In genomic region chr16:6736566-6736965, GRCm38 (mm10) we compare ENCODE assay signal across 25 mouse cellular contexts.
A peak's percentile ranks its signal among the peaks of the same experiment; 100 is the strongest.
DNase-seq lines count a peak whose midpoint lies in the region; ATAC-seq and TF ChIP-seq lines count a peak whose summit lies in the region.
"Had no signal": no experiment of that assay in that cellular context is flagged by ENCODE, and none has a peak within 500 bp of the region (broad histone marks: within the 10 kb centered on the region; RNA-seq: fewer than 3 reads in every experiment).

No protein-coding gene starts in this region.

- no peaks in the 10 kb centered on the region for H3K27me3 ChIP-seq in forebrain, embryonic 16.5 days (replicated peaks; ENCODE audit: control insufficient read depth, insufficient read depth, low read length)
- H3K27me3 ChIP-seq in forebrain, embryonic 11.5 days (ENCODE audit: control insufficient read depth, insufficient read depth, low read length): no peaks in the 10 kb centered on the region
- no peaks in the 10 kb centered on the region for H3K27me3 ChIP-seq in midbrain, embryonic 16.5 days (ENCODE audit: control insufficient read depth, insufficient read depth, low read depth, low read length)
- H3K27me3 ChIP-seq: forebrain, embryonic 13.5 days; heart, embryonic 15.5 days; hindbrain, embryonic 13.5 days; liver, embryonic 15.5 days; neural tube, embryonic 12.5 days had no signal

- H3K9me3 ChIP-seq in forebrain, embryonic 16.5 days (ENCODE audit: control insufficient read depth, low read length): no peaks in the 10 kb centered on the region
- H3K9me3 ChIP-seq in forebrain, embryonic 11.5 days (ENCODE audit: control insufficient read depth, low read length): no peaks in the 10 kb centered on the region
- H3K9me3 ChIP-seq in midbrain, embryonic 16.5 days (replicated peaks; ENCODE audit: control insufficient read depth, low read length, poor library complexity, severe bottlenecking): no peaks in the 10 kb centered on the region
- H3K9me3 ChIP-seq: forebrain, embryonic 13.5 days; heart, embryonic 15.5 days; hindbrain, embryonic 13.5 days; limb, embryonic 10.5 days; liver, embryonic 15.5 days; neural tube, embryonic 12.5 days had no signal

- no peak for DNase-seq in forebrain, embryonic 11.5 days (ENCODE audit: low spot score)
- peak; percentile 44 for DNase-seq in left cerebral cortex, adult 11 months (ENCODE audit: low spot score)
- no peak for DNase-seq in left cerebral cortex, adult 2 months (ENCODE audit: extremely low spot score in 1 of 2, low spot score in 2 of 2)
- peak; percentile 30 to 76 for DNase-seq in layer of hippocampus, adult 2 months (ENCODE audit: low spot score in 2 of 2)
- peak; percentile 28 for DNase-seq in right cerebral cortex, postnatal 25 days
- DNase-seq in cerebellum, postnatal 4 days (ENCODE audit: low spot score in 2 of 2): no peak
- DNase-seq: adrenal gland, postnatal 10 days; cerebellum, adult 9-11 months; gastrocnemius, adult 2 months; heart, postnatal 36 days; kidney, adult 18-20 months; liver; lung, postnatal 4 days; midbrain, embryonic 14.5 days; retina, postnatal 1 day had no signal

- peak; percentile 43; the same call in 1 of the 2 replicates for ATAC-seq in forebrain, embryonic 16.5 days
- ATAC-seq in forebrain, embryonic 11.5 days (replicated peaks; ENCODE audit: low FRiP score): no peak
- ATAC-seq in midbrain, embryonic 16.5 days: no peak
- ATAC-seq: forebrain, embryonic 13.5 days; inflammation-experienced regulatory T-cells, adult 6 months had no signal

- no peak overlapping the region for H3K27ac ChIP-seq in forebrain, embryonic 16.5 days (ENCODE audit: low read length)
- no peak overlapping the region for H3K27ac ChIP-seq in forebrain, embryonic 11.5 days (ENCODE audit: low read depth, low read length)
- no peak overlapping the region for H3K27ac ChIP-seq in left cerebral cortex, adult 2 months
- no peak overlapping the region; the same call in 1 of the 2 replicates for H3K27ac ChIP-seq in layer of hippocampus, adult 2 months
- H3K27ac ChIP-seq in midbrain, embryonic 16.5 days (ENCODE audit: low read length): no peak overlapping the region
- H3K27ac ChIP-seq: forebrain, embryonic 13.5 days; gastrocnemius, adult 2 months; heart, embryonic 15.5 days; hindbrain, embryonic 13.5 days; kidney, postnatal 0 days; limb, embryonic 10.5 days; liver, embryonic 15.5 days; neural tube, embryonic 12.5 days had no signal

- H3K4me3 ChIP-seq in forebrain, embryonic 16.5 days (replicated peaks; ENCODE audit: low read length): no peak overlapping the region
- H3K4me3 ChIP-seq in forebrain, embryonic 11.5 days (ENCODE audit: low read depth, low read length): no peak overlapping the region
- no peak overlapping the region for H3K4me3 ChIP-seq in left cerebral cortex, adult 2 months
- H3K4me3 ChIP-seq in layer of hippocampus, adult 2 months: no peak overlapping the region
- H3K4me3 ChIP-seq in midbrain, embryonic 16.5 days (ENCODE audit: low read depth, low read length): no peak overlapping the region
- H3K4me3 ChIP-seq: forebrain, embryonic 13.5 days; gastrocnemius, adult 2 months; heart, embryonic 15.5 days; hindbrain, embryonic 13.5 days; limb, embryonic 10.5 days; liver, embryonic 15.5 days; neural tube, embryonic 12.5 days had no signal

- H3K9ac ChIP-seq in forebrain, embryonic 16.5 days (replicated peaks; ENCODE audit: low read depth, low read length): no peak overlapping the region
- H3K9ac ChIP-seq in forebrain, embryonic 11.5 days (ENCODE audit: low read length): no peak overlapping the region
- H3K9ac ChIP-seq in midbrain, embryonic 16.5 days (ENCODE audit: low read depth, low read length): no peak overlapping the region
- H3K9ac ChIP-seq: forebrain, embryonic 13.5 days; heart, embryonic 15.5 days; hindbrain, embryonic 13.5 days; liver, embryonic 15.5 days; neural tube, embryonic 12.5 days had no signal

- 71% methylated on average over 2 of the region's 2 CpGs for WGBS in forebrain, embryonic 16.5 days
- 92% methylated on average over 2 of the region's 2 CpGs for WGBS in forebrain, embryonic 11.5 days
- WGBS in midbrain, embryonic 16.5 days: 86% methylated on average over 2 of the region's 2 CpGs

- no peaks in the 10 kb centered on the region for H3K4me1 ChIP-seq in forebrain, embryonic 16.5 days (replicated peaks; ENCODE audit: control insufficient read depth, insufficient read depth, low read length)
- H3K4me1 ChIP-seq in forebrain, embryonic 11.5 days (replicated peaks; ENCODE audit: control insufficient read depth, insufficient read depth, low read length): no peaks in the 10 kb centered on the region
- H3K4me1 ChIP-seq in midbrain, embryonic 16.5 days (ENCODE audit: control insufficient read depth, insufficient read depth, low read length): no peaks in the 10 kb centered on the region
- H3K4me1 ChIP-seq: forebrain, embryonic 13.5 days; heart, embryonic 15.5 days; hindbrain, embryonic 13.5 days; limb, embryonic 10.5 days; liver, embryonic 15.5 days; neural tube, embryonic 12.5 days had no signal

- intact Hi-C loops in left cerebral cortex, adult 2 months (cut with DNase I): no loop called here

- TF ChIP-seq CTCF in left cerebral cortex, adult 2 months (IDR thresholded peaks at IDR 0.05): no peak
- TF ChIP-seq CTCF in layer of hippocampus, adult 2 months (conservative IDR thresholded peaks at IDR 0.05): no peak

- no peak overlapping the region for H3K4me2 ChIP-seq in forebrain, embryonic 16.5 days (ENCODE audit: low read length)
- H3K4me2 ChIP-seq in forebrain, embryonic 11.5 days (ENCODE audit: low read depth, low read length, severe bottlenecking): no peak overlapping the region
- H3K4me2 ChIP-seq in midbrain, embryonic 16.5 days (ENCODE audit: low read length): no peak overlapping the region
- H3K4me2 ChIP-seq: forebrain, embryonic 13.5 days; heart, embryonic 15.5 days; hindbrain, embryonic 13.5 days; liver, embryonic 15.5 days; neural tube, embryonic 12.5 days had no signal

- no peaks in the 10 kb centered on the region for H3K36me3 ChIP-seq in forebrain, embryonic 16.5 days (ENCODE audit: control insufficient read depth, insufficient read depth)
- no peaks in the 10 kb centered on the region for H3K36me3 ChIP-seq in forebrain, embryonic 11.5 days (ENCODE audit: control insufficient read depth, insufficient read depth, low read length)
- H3K36me3 ChIP-seq in midbrain, embryonic 16.5 days (ENCODE audit: control insufficient read depth, insufficient read depth, low read length): no peaks in the 10 kb centered on the region
- H3K36me3 ChIP-seq: heart, embryonic 15.5 days; hindbrain, embryonic 13.5 days; limb, embryonic 10.5 days; liver, embryonic 15.5 days; neural tube, embryonic 12.5 days had no signal

Comparison
In these comparisons a context has a peak if more than half of its experiments do, and no peak if none do; other contexts are left out.
1. DNase-seq: peak in left cerebral cortex, adult 11 months (single experiment), layer of hippocampus, adult 2 months (2 of 2) and right cerebral cortex, postnatal 25 days (single experiment); none in forebrain, embryonic 11.5 days (single experiment), left cerebral cortex, adult 2 months (0 of 2) and cerebellum, postnatal 4 days (0 of 2).